Mouse (Mus musculus): ENCODE measurements around the gene Mef2b.

DNA sequence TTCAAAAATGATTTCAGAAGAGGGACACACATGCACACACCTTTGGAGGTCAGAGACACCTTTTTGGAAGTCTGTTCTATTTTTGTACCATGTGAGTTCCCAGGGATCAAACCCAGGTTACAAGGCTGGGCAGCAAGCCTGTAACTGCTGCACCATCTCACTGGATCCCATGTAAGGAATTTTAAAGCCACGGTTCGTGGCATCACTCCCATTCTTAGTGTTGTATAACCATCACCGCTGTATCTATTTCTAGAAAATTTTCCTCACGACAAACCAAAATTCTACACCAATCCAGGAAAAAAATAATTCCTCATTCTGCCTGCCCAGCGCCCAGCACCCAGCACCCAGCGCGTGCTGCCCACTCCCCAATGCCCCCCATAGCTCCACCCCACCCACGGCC lies 40.2 kb upstream of the Mef2b start:
- no peak for TF ChIP-seq POLR2A (IDR thresholded peaks at IDR 0.05; ENCODE audit: control insufficient read depth, extremely low read depth, insufficient read depth, low read length, poor library complexity)
- TF ChIP-seq CTCF (IDR thresholded peaks at IDR 0.05; ENCODE audit: borderline replicate concordance, control insufficient read depth, extremely low read depth, insufficient read depth, low read length, poor library complexity): no peak
